Mouse (Mus musculus) Patski (cell line): ENCODE measurements around the gene Akp3. TPM values are rescaled to one million over a fixed set of nuclear protein-coding genes. Genes with fewer than 3 reads are reported as not detected.

Experiments used
- ATAC-seq: fragments of 100-300 bp; one replicate; pipeline ENCODE4 v1.8.0; 2021
- CTCF ChIA-PET: fragments of 350-600 bp; sonication (Branson Sonifier 250); formaldehyde crosslinking; loops from one replicate; lab custom pipeline; 2022; ENCODE audit warnings: inconsistent platforms; lab: Charles Lee
- POLR2A ChIA-PET: fragments of 350-600 bp; sonication (Branson Sonifier 250); formaldehyde crosslinking; loops from one replicate; lab custom pipeline; 2022; ENCODE audit warnings: antibody characterized with exemption, inconsistent platforms; lab: Charles Lee
- DNase-seq: peaks from one replicate; pipeline ENCODE4 v3.0.0-alpha.2; 2011; ENCODE audit warnings: low read depth, low spot score
- H3K27me3 ChIP-seq: fragments of 371-371 bp; one replicate; pipeline ENCODE4 v1.5.1; 2021
- CTCF ChIP-seq: fragments of 100-300 bp; IDR thresholded peaks from one replicate; pipeline ENCODE4 v1.5.1; 2021
- in situ Hi-C: fragments of 300-500 bp; cut with MboI; formaldehyde crosslinking; loops from 3 replicates; pipeline ENCODE4 v1.11.1; 2018; ENCODE audit warnings: low pct_unique_long_range_greater_than_20kb, mixed read lengths
- polyA plus RNA-seq: library from polyadenylated mRNA; unstranded; gene quantifications from one replicate; pipeline ENCODE4 v1.2.3, GENCODE M21; 2021

The Akp3 gene
- polyA plus RNA-seq = 0.06 TPM

DNA sequence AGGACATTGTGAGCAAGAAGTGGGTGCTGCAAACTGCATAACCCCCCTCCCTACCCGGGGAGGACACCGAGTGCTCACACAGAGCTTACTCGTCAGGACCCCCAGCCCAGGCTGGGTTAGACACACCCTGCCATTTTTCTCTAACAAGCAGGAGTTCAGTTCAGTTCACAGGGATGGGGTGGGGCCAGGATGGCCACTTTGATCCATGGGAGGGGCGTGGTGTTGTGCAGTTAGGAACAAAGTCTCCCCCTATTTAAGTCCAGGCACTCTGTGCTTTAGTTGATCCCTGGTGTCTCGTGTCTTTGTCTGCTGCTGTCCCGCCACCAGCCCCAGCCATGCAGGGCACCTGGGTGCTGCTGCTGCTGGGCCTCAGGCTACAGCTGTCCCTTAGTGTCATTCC is at the start of gene Akp3:
Akp3 (plus strand) TSS at position 301 of the 400 bp plus-strand sequence.
- POLR2A ChIA-PET = no interaction called here
- ATAC-seq (no peak), DNase-seq (no peak)
- TF ChIP-seq CTCF = no peak
- H3K27me3 ChIP-seq = no peaks in the 10 kb centered on the region
- in situ Hi-C loops = no loop called here
- CTCF ChIA-PET = no interaction called here

DNA sequence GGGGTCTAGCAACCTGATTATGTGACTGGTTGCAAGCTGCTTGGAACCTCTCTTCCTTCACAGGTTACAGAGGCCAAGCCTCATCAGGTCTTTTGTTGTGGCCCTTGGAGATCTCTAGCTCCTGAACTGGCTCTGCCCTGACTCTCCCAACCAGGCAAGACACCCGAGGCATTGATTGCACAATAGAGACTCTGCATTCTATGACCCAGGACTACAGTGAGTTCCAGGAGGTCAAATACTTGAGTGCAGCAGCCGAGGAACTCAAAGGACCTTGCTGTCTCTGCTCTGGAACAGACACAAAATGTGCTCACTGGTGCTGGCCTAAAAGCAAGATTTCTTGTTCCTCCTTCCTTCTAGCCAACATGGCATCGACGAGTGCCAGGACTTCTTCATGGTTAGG is 38.6 kb upstream of the Akp3 start:
- ATAC-seq (no peak), DNase-seq (no peak)
- CTCF ChIA-PET = no interaction called here
- POLR2A ChIA-PET = no interaction called here
- TF ChIP-seq CTCF = no peak
- H3K27me3 ChIP-seq = no peaks in the 10 kb centered on the region
- in situ Hi-C loops = no loop called here

DNA sequence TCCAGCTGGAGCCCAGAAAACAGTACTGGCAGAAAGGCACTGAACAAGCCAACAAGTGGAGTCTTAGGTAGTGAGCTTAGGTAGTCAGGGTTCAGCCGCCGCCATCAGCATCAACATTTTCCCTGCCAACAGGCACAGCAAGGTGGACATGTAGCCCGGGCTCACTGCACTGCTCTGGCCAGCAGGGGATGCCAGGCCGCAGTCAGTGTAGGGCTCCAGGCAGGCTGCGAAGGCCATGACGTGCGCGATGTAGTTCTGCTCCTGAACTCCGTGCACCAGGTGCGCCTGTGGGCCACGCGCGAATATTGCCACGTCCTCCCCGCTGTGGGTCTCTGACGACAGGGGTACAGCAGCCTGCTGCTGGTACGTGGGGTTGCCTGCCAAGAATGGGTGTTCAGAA is 37.8 kb upstream of the Akp3 start:
- no peaks in the 10 kb centered on the region for H3K27me3 ChIP-seq
- in situ Hi-C loops = no loop called here
- DNase-seq (no peak), ATAC-seq (no peak)
- ChIA-PET POLR2A (no interaction called here), CTCF (no interaction called here)
- no peak for TF ChIP-seq CTCF

DNA sequence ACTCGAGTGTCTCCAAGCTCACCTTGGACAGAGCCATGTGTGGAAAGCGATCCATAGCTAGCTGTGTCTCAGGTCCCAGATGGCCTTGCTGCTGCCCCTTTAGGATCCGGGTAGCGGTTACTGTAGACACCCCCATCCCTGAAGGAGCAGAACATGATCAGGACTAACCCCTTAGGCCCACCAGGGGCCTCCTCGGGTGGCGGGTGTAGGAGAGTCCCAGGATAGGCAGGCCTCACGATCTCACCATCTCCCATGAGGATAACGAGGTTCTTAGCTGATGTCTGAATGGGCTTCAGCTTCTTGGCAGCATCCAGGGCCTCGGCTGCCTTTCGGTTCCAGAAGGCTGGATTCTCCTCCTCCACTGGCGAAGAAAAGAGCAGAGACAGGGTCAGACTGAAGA is 35.5 kb upstream of the Akp3 start:
- H3K27me3 ChIP-seq = no peaks in the 10 kb centered on the region
- no peak for ATAC-seq
- TF ChIP-seq CTCF = no peak
- DNase-seq = no peak
- in situ Hi-C loops = no loop called here
- ChIA-PET CTCF (no interaction called here), POLR2A (no interaction called here)

DNA sequence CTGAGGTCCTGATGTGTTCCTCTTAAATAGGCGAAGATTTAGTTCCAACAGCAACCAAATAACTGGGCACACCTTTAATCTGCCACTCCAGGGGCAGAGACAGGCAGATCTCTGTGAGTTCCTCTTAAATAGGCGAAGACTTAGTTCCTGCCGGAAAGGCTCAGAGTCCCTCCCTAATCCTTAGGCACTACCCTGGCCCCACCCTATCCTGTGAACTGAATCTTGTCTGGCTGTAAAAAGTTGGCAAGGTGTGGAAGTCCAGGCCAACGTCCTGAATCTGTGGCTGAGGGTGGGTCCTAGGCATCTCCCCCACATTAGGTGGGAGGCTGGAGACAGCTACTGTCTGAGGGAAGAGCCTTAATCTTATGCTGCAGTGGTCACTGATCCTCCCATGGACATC is 34.9 kb upstream of the Akp3 start, which contains the start of gene Alppl2:
Alppl2 (minus strand) TSS at position 101 of the 400 bp plus-strand sequence.
- DNase-seq = no peak
- in situ Hi-C loops = no loop called here
- TF ChIP-seq CTCF = no peak
- CTCF ChIA-PET = no interaction called here
- no peaks in the 10 kb centered on the region for H3K27me3 ChIP-seq
- no peak for ATAC-seq
- POLR2A ChIA-PET = no interaction called here

DNA sequence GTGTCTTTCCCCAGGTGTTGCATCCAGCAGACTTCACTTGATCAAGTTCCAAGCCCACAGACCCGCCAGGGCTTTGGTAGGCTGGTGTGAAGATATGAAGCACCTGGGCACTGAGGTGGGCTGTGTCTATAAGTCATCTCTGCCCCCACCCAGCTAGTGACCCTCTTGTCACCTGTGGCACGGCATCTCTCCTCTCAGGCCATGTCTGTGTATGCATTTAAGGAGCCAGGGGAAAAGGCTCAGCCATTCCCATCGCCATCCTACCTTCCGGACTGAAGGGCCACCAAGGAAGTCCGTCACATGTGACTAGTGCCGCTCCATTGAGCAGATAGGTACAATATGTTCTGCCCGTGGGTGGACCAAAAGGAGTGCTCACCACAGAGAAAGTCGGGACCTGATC is 29.1 kb upstream of the Akp3 start:
- no peak for DNase-seq
- ChIA-PET POLR2A (interaction anchor here (0.7 kb wide), 1 partner anchor 12 kb away, joined by 5 read pairs; no protein-coding TSS in a partner anchor), CTCF (no interaction called here)
- in situ Hi-C loops = loop anchor here (5.0 kb wide), 1 partner anchor 92 kb away; no protein-coding TSS in a partner anchor
- no peak for ATAC-seq
- peaks cover 6% of the 10 kb centered on the region for H3K27me3 ChIP-seq
- no peak for TF ChIP-seq CTCF

DNA sequence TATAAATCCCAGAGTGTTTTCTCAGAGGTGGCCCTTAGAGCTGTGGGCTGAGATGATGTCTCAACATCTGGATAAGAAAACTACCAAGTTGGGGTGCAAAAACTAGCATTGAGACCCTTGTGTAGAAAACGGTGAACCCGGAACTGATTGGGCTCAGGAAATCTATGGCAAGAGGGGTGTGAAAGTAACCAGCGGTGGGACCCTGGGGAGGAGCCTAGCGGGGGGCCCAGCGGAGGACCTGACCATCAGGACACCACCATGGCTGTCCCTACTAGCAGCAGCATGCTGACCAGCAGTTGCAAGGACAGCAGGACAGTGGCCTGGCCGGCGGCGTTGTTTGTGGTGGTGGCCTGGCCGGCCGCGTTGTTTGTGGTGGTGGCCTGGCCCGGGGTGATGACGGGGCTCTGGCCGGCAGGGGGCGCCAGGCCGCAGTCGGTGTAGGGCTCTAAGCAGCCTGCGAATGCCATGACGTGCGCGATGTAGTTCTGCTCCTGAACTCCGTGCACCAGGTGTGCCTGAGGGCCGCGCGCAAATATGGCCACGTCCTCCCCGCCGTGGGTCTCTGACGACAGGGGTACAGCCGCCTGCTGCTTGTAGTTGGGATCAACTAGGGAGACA is 26.3 kb upstream of the Akp3 start:
- peaks cover 6% of the 10 kb centered on the region for H3K27me3 ChIP-seq
- ChIA-PET CTCF (no interaction called here), POLR2A (interaction anchor here (1.0 kb wide), 1 partner anchor 95 kb away, joined by 3 read pairs; no protein-coding TSS in a partner anchor)
- TF ChIP-seq CTCF = no peak
- no peak for ATAC-seq
- in situ Hi-C loops = loop anchor here (5.0 kb wide), 1 partner anchor 89 kb away; no protein-coding TSS in a partner anchor
- DNase-seq = no peak

DNA sequence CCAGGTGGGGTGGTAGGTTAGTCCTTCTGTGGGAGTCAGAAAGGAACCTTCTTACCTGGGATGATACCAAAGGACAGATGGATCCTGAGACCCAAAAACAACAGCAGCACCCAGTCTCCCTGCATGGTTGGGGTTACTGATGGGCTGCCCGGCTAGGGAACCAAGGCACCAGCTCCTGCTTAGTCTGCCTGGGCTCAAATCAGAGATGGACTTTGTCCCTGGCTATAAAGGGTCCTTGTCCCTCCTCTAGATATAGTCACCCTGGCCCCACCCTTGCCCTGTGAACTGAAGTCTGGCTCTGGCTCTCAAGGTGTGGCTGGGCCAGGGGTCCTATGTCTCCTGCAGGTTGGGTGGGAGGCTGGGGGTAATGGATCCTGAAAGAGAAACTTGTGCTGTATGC is 23.4 kb upstream of the Akp3 start, which contains the start of gene Alpi:
Alpi (minus strand) TSS at position 196 of the 400 bp plus-strand sequence.
- ChIA-PET CTCF (interaction anchor here (1.4 kb wide), 1 partner anchor 14 kb away, joined by 3 read pairs; no protein-coding TSS in a partner anchor), POLR2A (no interaction called here)
- in situ Hi-C loops = no loop called here
- H3K27me3 ChIP-seq = peaks cover 6% of the 10 kb centered on the region
- DNase-seq (no peak), ATAC-seq (no peak)
- TF ChIP-seq CTCF = no peak

DNA sequence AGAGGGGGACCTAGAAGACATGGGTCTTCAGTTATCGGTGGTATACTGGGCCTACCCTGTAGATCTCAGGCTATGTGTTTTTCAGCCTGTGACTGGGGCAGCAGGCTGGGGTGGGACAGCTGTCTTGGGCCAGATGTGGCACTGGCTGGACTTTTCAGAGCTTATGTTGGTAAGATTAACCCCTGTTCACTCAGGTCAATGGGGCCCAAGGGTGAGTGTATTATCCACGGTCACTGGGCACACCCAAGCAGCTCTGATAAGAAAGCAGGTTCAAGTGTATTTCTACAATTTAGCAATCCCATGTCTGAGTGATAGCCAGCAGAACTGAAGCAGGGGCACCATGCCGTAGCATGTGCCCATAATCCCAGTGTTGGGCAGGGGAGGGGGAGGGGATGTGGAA is 22.7 kb upstream of the Akp3 start:
- no peak for TF ChIP-seq CTCF
- in situ Hi-C loops = no loop called here
- DNase-seq (no peak), ATAC-seq (no peak)
- peaks cover 3% of the 10 kb centered on the region for H3K27me3 ChIP-seq
- POLR2A ChIA-PET = no interaction called here
- CTCF ChIA-PET = interaction anchor here (1.4 kb wide), 1 partner anchor 14 kb away, joined by 3 read pairs; no protein-coding TSS in a partner anchor

DNA sequence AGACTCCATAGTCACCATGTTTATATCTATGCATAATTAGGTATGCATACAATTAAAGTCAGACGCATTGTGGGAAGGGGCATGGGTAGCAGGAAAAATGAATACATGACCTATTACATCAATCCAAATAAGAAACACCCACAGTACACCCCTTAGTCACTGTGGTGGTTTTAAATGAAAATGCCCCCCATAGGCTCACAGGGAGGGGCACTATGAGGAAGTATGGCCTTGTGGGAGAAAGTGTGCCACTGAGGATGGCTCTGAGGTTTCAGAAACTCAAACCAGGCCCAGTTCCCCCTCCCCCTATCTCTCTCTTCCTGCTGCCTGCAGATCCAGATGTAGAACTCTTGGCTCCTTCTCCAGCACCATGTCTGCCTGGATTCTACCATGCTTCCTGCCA is 20.8 kb upstream of the Akp3 start:
- ChIA-PET POLR2A (no interaction called here), CTCF (no interaction called here)
- DNase-seq (no peak), ATAC-seq (no peak)
- TF ChIP-seq CTCF = no peak
- H3K27me3 ChIP-seq = no peaks in the 10 kb centered on the region
- in situ Hi-C loops = no loop called here

DNA sequence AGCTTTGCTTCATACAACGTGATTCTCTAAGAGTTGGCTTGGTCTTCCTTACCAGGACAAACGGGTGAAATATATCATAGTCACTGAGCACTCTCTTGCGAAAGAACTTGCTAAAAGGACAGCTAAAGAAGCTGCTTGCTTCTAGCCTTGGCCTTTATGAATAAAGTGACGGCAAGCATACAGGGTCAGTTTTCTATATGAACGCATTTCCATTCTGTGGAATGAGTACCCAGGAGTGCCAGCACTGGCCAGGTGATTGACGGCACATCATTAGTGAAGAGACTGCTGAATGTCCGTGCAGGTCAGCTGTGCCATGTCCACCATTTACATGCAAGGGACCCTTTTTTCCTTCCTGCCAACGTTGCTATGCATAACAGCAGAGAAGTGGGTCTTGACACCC is 18.2 kb upstream of the Akp3 start:
- no peak for ATAC-seq
- DNase-seq = no peak
- CTCF ChIA-PET = no interaction called here
- no peak for TF ChIP-seq CTCF
- POLR2A ChIA-PET = interaction anchor here (0.6 kb wide), 1 partner anchor 1335 kb away, joined by 3 read pairs; no protein-coding TSS in a partner anchor
- no peaks in the 10 kb centered on the region for H3K27me3 ChIP-seq
- in situ Hi-C loops = no loop called here

DNA sequence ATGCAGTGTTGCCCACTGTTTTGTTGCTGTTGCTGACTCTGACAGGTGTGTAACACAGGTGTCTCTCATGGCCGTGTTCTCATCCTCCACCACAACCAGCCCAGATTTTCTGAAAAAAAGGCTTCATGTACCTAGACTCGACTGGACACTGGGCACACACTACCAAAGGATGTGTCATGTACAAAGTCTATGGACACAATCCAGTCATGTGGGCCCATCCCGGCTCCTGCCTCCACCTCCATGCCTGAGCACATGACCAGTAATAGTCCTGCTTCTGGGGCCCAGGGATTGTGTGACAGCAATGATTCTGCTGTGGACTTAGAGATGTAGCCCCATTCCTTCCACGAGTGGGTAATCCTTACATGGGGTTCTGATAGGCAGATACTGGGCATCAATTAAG is 16.2 kb upstream of the Akp3 start:
- no peak for TF ChIP-seq CTCF
- in situ Hi-C loops = no loop called here
- ChIA-PET POLR2A (no interaction called here), CTCF (no interaction called here)
- DNase-seq (no peak), ATAC-seq (no peak)
- H3K27me3 ChIP-seq = no peaks in the 10 kb centered on the region
